Mouse (Mus musculus) stomach, postnatal 0 days (tissue): ENCODE measurements at regions not wholly inside any gene's neighbourhood (a gene's known extent, or its start where the extent isn't known, plus 50 kb on each side); places are given as distances from the start of the nearest gene placed in this dataset.

ENCODE experiments used
- ATAC-seq: fragments of 200-750 bp; cut with Nextera tagmentation; 2 replicates; pipeline ENCODE4 v1.8.0; 2017; ENCODE audit not compliant: low FRiP score, low TSS enrichment
- DNase-seq: peaks from one replicate; pipeline ENCODE4 v3.0.0-alpha.2; 2016; ENCODE audit warnings: low spot score
- H3K27ac ChIP-seq: fragments of 300-500 bp; sonication (generic); replicated peaks from 2 replicates; pipeline ENCODE4 v1.5.1; 2014; ENCODE audit warnings: mild to moderate bottlenecking, control low read depth
- H3K27me3 ChIP-seq: fragments of 300-500 bp; sonication (generic); 2 replicates; pipeline ENCODE4 v1.6.1; 2014; ENCODE audit warnings: low read length; ENCODE audit not compliant: control insufficient read depth, insufficient read depth
- H3K36me3 ChIP-seq: fragments of 300-500 bp; sonication (generic); 2 replicates; pipeline ENCODE4 v1.6.1; 2014; ENCODE audit warnings: low read length, mixed read lengths; ENCODE audit not compliant: control insufficient read depth, insufficient read depth
- H3K4me1 ChIP-seq: fragments of 300-500 bp; sonication (generic); replicated peaks from 2 replicates; pipeline ENCODE4 v1.6.1; 2014; ENCODE audit warnings: antibody characterized with exemption; ENCODE audit not compliant: control insufficient read depth, insufficient read depth
- H3K4me2 ChIP-seq: fragments of 300-500 bp; sonication (generic); replicated peaks from 2 replicates; pipeline ENCODE4 v1.6.1; 2014; ENCODE audit warnings: low read depth, mild to moderate bottlenecking, control low read depth, moderate library complexity
- H3K4me3 ChIP-seq: fragments of 300-500 bp; sonication (generic); 2 replicates; pipeline ENCODE4 v1.5.1; 2014; ENCODE audit warnings: low read depth, low read length, control low read depth
- H3K9ac ChIP-seq: fragments of 300-500 bp; sonication (generic); 2 replicates; pipeline ENCODE4 v1.6.1; 2014; ENCODE audit warnings: mild to moderate bottlenecking, low read length, control low read depth, mixed read lengths
- H3K9me3 ChIP-seq: fragments of 300-500 bp; sonication (generic); 2 replicates; pipeline ENCODE4 v1.6.1; 2016; ENCODE audit warnings: low read length; ENCODE audit not compliant: control insufficient read depth
- CTCF ChIP-seq: IDR thresholded peaks from 2 replicates; pipeline ENCODE4 v1.5.1; 2016; ENCODE audit warnings: antibody characterized with exemption, low read depth, mild to moderate bottlenecking, moderate library complexity
- EP300 ChIP-seq: optimal IDR thresholded peaks from 2 replicates; pipeline ENCODE3; 2016; ENCODE audit warnings: antibody characterized with exemption
- WGBS: fragments of 180-500 bp; shearing (Covaris S2); extraction: QIAGEN DNeasy Blood & Tissue Kit; methylation state at CpG from one replicate; pipeline ENCODE4 v1.1.7; 2014; 5-methylcytosine and 5-hydroxymethylcytosine counted together

DNA sequence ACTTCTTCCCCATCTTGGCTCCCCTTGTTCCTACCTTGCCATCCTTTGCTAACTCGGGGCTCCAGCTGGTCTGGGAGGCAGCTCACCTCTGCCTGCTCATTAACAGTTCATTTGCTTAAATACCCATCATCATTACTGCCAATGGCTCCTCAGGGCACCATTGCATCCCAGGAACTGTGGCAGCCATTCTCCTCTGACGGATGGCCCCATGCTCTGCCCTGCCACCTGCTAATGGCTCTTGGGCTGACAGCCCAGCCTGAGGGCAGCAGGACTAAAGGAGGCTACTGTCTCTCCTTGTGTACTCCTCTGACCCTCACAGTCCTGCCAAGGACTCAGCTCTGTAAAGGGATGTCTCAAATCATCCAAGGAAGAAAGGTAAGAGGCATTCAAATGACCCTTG, 398.7 kb downstream of the Insc start:
- no peak for TF ChIP-seq CTCF
- TF ChIP-seq EP300 = no peak
- H3K4me3 ChIP-seq = no peak overlapping the region
- 56% methylated on average over 2 of the region's 2 CpGs for WGBS
- H3K36me3 ChIP-seq = no peaks in the 10 kb centered on the region
- ATAC-seq (no peak), DNase-seq (no peak)
- H3K27ac ChIP-seq = no peak overlapping the region
- H3K9ac ChIP-seq = no peak overlapping the region
- no peaks in the 10 kb centered on the region for H3K4me1 ChIP-seq
- no peaks in the 10 kb centered on the region for H3K27me3 ChIP-seq
- H3K4me2 ChIP-seq = no peak overlapping the region
- no peaks in the 10 kb centered on the region for H3K9me3 ChIP-seq

GRCm38 (mm10) chr7:115144947-115145346, 401.5 kb downstream of the Insc start:
- no peak overlapping the region for H3K4me2 ChIP-seq
- WGBS = 53% methylated on average over 2 of the region's 2 CpGs
- DNase-seq (no peak), ATAC-seq (no peak)
- H3K4me3 ChIP-seq = no peak overlapping the region
- H3K27me3 ChIP-seq = no peaks in the 10 kb centered on the region
- H3K36me3 ChIP-seq = no peaks in the 10 kb centered on the region
- H3K4me1 ChIP-seq = no peaks in the 10 kb centered on the region
- H3K9ac ChIP-seq = no peak overlapping the region
- H3K27ac ChIP-seq = no peak overlapping the region
- H3K9me3 ChIP-seq = no peaks in the 10 kb centered on the region
- no peak for TF ChIP-seq CTCF
- no peak for TF ChIP-seq EP300

GRCm38 (mm10) chr7:115147352-115147977, 404.0 kb downstream of the Insc start:
- ATAC-seq = no peak
- WGBS = 83% methylated on average over 5 of the region's 5 CpGs

DNA sequence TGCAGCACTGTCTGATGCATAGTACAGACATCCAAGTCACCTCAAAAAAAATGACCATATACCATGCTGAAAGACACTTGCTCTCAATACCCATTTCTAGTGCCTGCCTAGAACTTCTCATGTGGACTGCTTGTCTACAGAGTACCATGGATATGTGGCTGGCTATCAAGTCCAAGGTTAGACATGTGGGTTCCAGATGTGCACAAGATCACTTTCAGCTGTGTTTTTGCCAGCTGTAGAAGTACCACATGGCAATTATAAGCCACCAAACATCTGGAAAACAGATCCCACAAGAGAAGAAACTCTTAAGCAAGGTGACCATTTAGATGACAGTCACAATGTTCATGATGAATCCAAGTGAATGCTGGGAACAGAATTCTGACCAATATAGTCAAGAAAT, 409.8 kb downstream of the Insc start:
- Histone ChIP-seq H3K4me2 (no peak overlapping the region), H3K4me1 (no peaks in the 10 kb centered on the region), H3K27me3 (no peaks in the 10 kb centered on the region), H3K9ac (no peak overlapping the region), H3K27ac (no peak overlapping the region), H3K4me3 (no peak overlapping the region), H3K9me3 (no peaks in the 10 kb centered on the region), H3K36me3 (no peaks in the 10 kb centered on the region)
- DNase-seq = no peak
- no peak for TF ChIP-seq CTCF
- TF ChIP-seq EP300 = no peak
- ATAC-seq = no peak

More at GRCm38 (mm10) chr7:115147352-115147977, 404.0 kb downstream of the Insc start:
- DNase-seq = no peak
- TF ChIP-seq CTCF = no peak
- no peak for TF ChIP-seq EP300
- Histone ChIP-seq H3K27ac (no peak overlapping the region), H3K9me3 (no peaks in the 10 kb centered on the region), H3K4me2 (no peak overlapping the region), H3K36me3 (no peaks in the 10 kb centered on the region), H3K27me3 (no peaks in the 10 kb centered on the region), H3K9ac (no peak overlapping the region), H3K4me1 (no peaks in the 10 kb centered on the region), H3K4me3 (no peak overlapping the region)

DNA sequence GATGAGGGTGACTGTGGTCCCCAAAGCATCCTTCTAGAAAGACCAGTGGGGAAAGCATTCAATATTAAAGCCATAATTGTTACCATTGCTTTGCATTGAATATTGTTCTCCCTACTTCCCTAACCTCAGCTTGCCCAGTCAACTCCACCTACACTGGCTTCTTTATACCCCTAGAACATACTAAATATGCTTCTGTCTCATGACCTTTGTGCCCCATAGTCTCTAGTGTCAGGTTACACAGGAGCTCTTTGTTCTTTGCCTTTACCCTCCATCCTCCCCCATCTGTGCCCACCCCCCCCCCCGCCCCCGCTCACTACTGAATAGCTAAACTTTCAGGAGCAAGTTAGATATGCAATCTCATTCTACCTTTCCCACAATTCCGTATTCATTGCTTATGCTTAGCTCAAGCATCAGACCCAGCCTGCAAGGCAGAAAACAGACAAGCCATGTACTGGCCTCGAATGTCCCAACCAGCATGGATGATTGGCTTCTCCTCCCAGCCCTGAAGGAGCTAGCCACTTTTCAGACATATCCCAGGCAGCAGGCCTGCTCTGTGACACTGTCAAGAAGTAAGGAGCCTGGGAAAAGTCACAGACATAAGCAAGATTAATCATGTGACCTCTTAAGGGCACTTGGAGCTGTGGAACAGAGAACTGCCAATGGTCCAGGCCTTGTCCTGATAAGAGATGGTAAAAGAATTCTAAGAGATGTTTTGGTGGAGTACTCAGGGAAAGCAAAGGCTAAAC, 410.4 kb downstream of the Insc start:
- Histone ChIP-seq H3K9me3 (no peaks in the 10 kb centered on the region), H3K4me3 (no peak overlapping the region), H3K9ac (no peak overlapping the region), H3K36me3 (no peaks in the 10 kb centered on the region), H3K27ac (no peak overlapping the region), H3K4me2 (no peak overlapping the region), H3K27me3 (no peaks in the 10 kb centered on the region), H3K4me1 (no peaks in the 10 kb centered on the region)
- DNase-seq (no peak), ATAC-seq (no peak)
- WGBS = 46% methylated on average over 4 of the region's 4 CpGs
- TF ChIP-seq CTCF (no peak), EP300 (no peak)

DNA sequence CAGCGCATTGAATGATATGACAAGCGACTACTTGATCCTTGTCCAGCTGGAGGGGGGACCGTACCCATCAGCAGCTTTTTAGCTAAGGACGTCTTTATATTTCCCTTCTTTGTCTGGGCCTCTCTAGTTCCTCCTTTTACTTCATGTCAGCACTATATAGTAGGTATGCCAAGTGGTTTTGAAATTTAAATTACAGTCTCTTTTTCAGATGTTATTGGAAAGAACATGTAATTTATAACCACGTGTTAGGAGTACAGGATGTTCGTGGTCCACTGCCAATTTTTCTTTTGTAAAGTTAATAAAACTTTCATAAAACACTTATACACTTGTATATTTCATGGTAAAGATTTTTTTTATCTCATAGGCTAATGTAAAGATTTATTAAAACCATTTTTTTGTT, 426.5 kb downstream of the Insc start:
- H3K27me3 ChIP-seq = no peaks in the 10 kb centered on the region
- no peak overlapping the region; the same call in 1 of the 2 replicates for H3K27ac ChIP-seq
- no peaks in the 10 kb centered on the region for H3K36me3 ChIP-seq
- H3K4me3 ChIP-seq = no peak overlapping the region
- no peaks in the 10 kb centered on the region for H3K9me3 ChIP-seq
- H3K4me2 ChIP-seq = no peak overlapping the region
- no peak for DNase-seq
- 39% methylated on average over 6 of the region's 6 CpGs for WGBS
- H3K9ac ChIP-seq = no peak overlapping the region
- TF ChIP-seq CTCF (no peak), EP300 (no peak)
- no peak; the same call in 1 of the 2 replicates for ATAC-seq
- H3K4me1 ChIP-seq = no peaks in the 10 kb centered on the region
